Mouse (Mus musculus): Measurements from ENCODE around the gene Gng12.

DNA sequence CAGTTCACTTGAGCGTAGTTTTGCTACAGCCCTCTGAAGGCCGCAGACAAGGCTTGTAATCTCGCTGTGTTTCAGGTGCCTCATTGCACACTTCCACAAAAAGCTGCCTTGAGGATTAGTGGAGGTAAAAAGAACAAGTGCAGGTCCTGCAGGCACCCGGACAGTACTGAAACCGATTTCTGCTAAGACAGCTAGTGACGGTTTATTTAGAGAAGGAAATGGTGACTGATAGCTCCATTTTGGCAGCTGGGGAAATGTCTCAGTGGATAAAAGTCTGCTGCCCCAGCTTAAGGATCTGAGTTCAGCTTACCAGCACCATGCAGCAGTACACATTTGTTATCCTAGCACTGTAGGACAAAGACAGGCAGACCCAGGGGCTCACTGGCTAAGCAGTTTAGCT lies 45.6 kb downstream of the Gng12 start:
- TF ChIP-seq CTCF (IDR thresholded peaks at IDR 0.05) (no peak), POLR2A (IDR thresholded peaks at IDR 0.05; ENCODE audit: insufficient read depth, low read depth, low read length) (no peak)

Measured in heart, adult 2 months (tissue).